Mouse (Mus musculus) embryonic facial prominence, embryonic 14.5 days (tissue): ENCODE data around the gene Crispld2. TPM values are rescaled to one million over a fixed set of nuclear protein-coding genes. Genes with fewer than 3 reads are reported as not detected.

Source experiments
- ATAC-seq: fragments of 200-750 bp; cut with Nextera tagmentation; 2 replicates; pipeline ENCODE4 v1.8.0; 2017; ENCODE audit warnings: low read depth, moderate number of reproducible peaks, moderate TSS enrichment
- DNase-seq: peaks from one replicate; pipeline ENCODE4 v3.0.0-alpha.2; 2015; ENCODE audit warnings: low spot score
- H3K27ac ChIP-seq: fragments of 300-500 bp; sonication (generic); replicated peaks from 2 replicates; pipeline ENCODE4 v1.5.1; 2014; ENCODE audit warnings: low read depth, mild to moderate bottlenecking, low read length, moderate library complexity
- H3K27me3 ChIP-seq: fragments of 300-500 bp; sonication (generic); replicated peaks from 2 replicates; pipeline ENCODE4 v1.6.1; 2014; ENCODE audit warnings: low read length; ENCODE audit not compliant: control insufficient read depth, insufficient read depth
- H3K36me3 ChIP-seq: fragments of 300-500 bp; sonication (generic); 2 replicates; pipeline ENCODE4 v1.6.1; 2014; ENCODE audit warnings: low read length, mixed read lengths; ENCODE audit not compliant: control insufficient read depth, insufficient read depth
- H3K4me1 ChIP-seq: fragments of 300-500 bp; sonication (generic); 2 replicates; pipeline ENCODE4 v1.6.1; 2014; ENCODE audit warnings: antibody characterized with exemption, low read length; ENCODE audit not compliant: control insufficient read depth, insufficient read depth
- H3K4me2 ChIP-seq: fragments of 300-500 bp; sonication (generic); 2 replicates; pipeline ENCODE4 v1.6.1; 2014; ENCODE audit warnings: low read depth, mild to moderate bottlenecking, low read length, moderate library complexity, mixed read lengths
- H3K4me3 ChIP-seq: fragments of 300-500 bp; sonication (generic); 2 replicates; pipeline ENCODE4 v1.5.1; 2014; ENCODE audit warnings: low read depth, mild to moderate bottlenecking, low read length
- H3K9ac ChIP-seq: fragments of 300-500 bp; sonication (generic); 2 replicates; pipeline ENCODE4 v1.6.1; 2014; ENCODE audit warnings: low read depth, mild to moderate bottlenecking, low read length, moderate library complexity, mixed read lengths
- H3K9me3 ChIP-seq: fragments of 300-500 bp; sonication (generic); 2 replicates; pipeline ENCODE4 v1.6.1; 2016; ENCODE audit warnings: low read length; ENCODE audit not compliant: control insufficient read depth
- WGBS: fragments of 180-500 bp; shearing (Covaris S2); extraction: QIAGEN DNeasy Blood & Tissue Kit; methylation state at CpG from one replicate; pipeline ENCODE4 v1.1.7; 2014; 5-methylcytosine and 5-hydroxymethylcytosine counted together
- polyA plus RNA-seq: library from polyadenylated mRNA; unstranded; fragments of >200 nt; fragmentation: Nextera tagmentation; extraction: Ambion mirVana; gene quantifications from 2 replicates; pipeline ENCODE4 v1.2.1, GENCODE M21; 2014

Crispld2 gene
- polyA plus RNA-seq, 1 experiment from 2014 or later, result 5.6 TPM

DNA sequence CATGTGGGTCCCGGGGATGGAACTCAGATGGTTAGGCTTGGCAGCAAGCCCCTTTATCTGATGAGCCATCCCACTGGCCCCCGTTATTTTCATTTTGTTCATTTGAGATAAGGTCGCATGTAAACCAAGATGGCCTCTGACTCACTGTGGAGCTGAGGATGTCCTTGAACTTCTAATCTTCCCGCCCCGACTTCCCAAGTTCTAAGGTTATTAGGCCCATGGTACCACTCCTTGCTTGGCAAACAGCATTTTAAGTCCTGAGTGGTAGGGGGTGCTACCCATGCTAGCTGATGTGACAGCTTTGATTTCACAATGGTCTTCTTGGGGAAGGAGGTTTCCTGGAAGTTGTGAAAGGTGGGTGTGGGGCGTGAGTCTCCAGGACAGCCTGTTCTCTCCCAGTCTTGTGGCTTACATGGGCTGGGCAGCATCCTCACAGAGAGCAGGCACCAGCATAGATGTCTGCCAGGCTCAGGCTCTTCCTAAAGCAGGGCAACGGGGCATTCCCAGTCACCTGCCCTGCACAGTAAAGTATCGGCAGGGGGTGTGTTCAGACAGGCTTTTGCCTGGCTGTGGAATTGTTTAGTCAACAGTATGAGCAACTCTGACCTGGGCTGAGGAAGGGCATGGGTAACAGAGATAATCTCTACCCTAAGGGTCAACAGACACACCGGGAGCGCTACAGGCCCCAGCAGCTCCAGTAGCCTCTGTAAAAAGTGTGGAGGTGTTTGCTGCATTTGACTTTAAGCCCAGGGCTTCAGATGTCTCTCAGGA, 50.5 kb downstream of the Crispld2 start:
- no peak for ATAC-seq
- Histone ChIP-seq H3K9ac (no peak overlapping the region), H3K4me2 (no peak overlapping the region), H3K27me3 (no peaks in the 10 kb centered on the region), H3K27ac (no peak overlapping the region), H3K9me3 (no peaks in the 10 kb centered on the region), H3K4me1 (peaks cover 16% of the 10 kb centered on the region), H3K36me3 (no peaks in the 10 kb centered on the region), H3K4me3 (no peak overlapping the region)
- 74% methylated on average over 10 of the region's 10 CpGs for WGBS
- no peak for DNase-seq

DNA sequence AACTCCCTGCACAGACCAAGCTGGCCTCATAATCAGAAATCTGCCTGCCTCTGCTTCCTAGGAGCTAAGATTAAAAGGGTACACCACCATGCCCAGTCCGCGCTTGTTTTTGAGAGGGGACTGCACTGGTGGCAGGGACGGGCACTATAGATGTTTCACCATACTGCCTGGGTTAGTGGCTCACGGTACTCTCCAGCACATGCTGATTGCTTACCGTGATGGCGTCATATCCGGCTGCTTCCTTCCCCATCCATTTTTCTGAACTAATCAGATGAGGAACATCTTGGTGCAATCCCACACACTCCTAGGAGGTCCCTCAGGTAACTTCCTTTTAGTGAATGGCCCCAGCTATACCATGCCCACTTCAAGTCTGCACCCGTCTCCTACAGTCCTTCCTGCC, 52.7 kb downstream of the Crispld2 start:
- DNase-seq, result no peak
- H3K4me3 ChIP-seq, result no peak overlapping the region
- H3K9ac ChIP-seq, result no peak overlapping the region
- H3K4me1 ChIP-seq, result peaks cover 18% of the 10 kb centered on the region
- ATAC-seq, result no peak
- H3K9me3 ChIP-seq, result no peaks in the 10 kb centered on the region
- 88% methylated on average over 8 of the region's 8 CpGs for WGBS
- no peaks in the 10 kb centered on the region for H3K27me3 ChIP-seq
- no peaks in the 10 kb centered on the region for H3K36me3 ChIP-seq
- H3K4me2 ChIP-seq, result no peak overlapping the region
- no peak overlapping the region for H3K27ac ChIP-seq

DNA sequence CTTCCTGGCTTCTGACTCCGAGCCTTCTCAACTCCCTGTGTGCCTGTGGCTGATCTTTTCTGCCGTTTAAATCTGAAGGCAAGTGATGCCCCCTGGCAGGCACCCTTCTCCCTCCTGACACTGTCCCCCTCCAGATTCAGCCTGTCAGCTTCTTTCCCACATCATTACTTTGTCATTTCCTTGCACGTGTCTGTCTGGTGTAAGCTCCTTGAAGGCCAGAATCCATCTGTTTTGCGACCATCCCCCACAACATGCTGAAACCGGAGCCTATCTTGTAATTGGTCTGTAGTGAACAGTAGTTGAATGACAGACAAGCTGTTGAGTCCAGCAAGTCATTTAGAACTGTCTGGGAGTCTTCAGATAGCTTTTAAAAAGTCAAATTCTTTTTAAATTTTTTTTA, 53.2 kb downstream of the Crispld2 start:
- H3K27ac ChIP-seq, result no peak overlapping the region
- DNase-seq (peak; percentile 26), ATAC-seq (no peak)
- no peaks in the 10 kb centered on the region for H3K27me3 ChIP-seq
- H3K36me3 ChIP-seq, result no peaks in the 10 kb centered on the region
- no peak overlapping the region for H3K9ac ChIP-seq
- WGBS, result 21% methylated on average over 5 of the region's 5 CpGs
- no peaks in the 10 kb centered on the region for H3K9me3 ChIP-seq
- peaks cover 20% of the 10 kb centered on the region for H3K4me1 ChIP-seq
- H3K4me3 ChIP-seq, result no peak overlapping the region
- no peak overlapping the region for H3K4me2 ChIP-seq

DNA sequence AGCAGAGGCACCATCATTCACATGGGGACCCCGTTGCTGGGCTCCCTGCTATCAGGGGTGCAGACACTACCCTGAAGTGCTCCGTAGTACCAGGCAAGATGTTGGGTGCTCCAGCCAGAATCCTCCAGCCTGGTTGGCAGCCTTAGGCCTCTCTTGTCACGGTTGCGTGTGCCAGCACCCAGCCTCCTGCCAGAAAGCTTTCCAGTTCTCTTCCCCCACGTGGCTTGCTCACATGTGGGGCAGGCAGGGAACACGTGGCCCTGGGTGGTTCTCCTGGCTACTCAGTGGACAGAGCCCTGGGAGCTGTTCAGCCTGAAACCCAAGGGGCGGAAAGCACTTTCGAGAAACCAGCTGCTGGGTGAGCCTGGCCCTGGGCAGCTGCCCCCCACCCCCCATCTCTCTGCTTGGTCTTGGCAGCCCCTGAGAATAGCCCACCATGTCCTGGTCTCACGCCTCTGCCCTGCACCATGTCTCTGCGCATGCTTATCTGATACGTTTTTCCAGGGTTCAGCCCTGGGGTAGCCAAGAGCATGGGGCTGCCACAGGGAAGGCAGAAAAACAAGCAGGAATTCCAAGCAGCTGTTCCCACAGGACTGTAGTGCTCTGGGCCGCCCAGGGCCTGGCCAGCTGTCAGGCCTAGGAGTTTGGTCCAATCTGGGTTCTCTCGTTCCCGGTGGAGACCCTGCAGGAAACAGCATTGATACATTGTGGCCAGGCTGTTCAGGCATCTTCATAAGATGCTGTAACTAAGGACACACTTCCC, 54.2 kb downstream of the Crispld2 start:
- Histone ChIP-seq H3K4me1 (peaks cover 24% of the 10 kb centered on the region), H3K27me3 (no peaks in the 10 kb centered on the region), H3K4me2 (no peak overlapping the region), H3K9ac (no peak overlapping the region), H3K36me3 (no peaks in the 10 kb centered on the region), H3K27ac (peak overlapping the region; percentile 61), H3K4me3 (no peak overlapping the region), H3K9me3 (no peaks in the 10 kb centered on the region)
- ATAC-seq (peak; percentile 88), DNase-seq (peak; percentile 80)
- WGBS, result 41% methylated on average over 14 of the region's 14 CpGs

DNA sequence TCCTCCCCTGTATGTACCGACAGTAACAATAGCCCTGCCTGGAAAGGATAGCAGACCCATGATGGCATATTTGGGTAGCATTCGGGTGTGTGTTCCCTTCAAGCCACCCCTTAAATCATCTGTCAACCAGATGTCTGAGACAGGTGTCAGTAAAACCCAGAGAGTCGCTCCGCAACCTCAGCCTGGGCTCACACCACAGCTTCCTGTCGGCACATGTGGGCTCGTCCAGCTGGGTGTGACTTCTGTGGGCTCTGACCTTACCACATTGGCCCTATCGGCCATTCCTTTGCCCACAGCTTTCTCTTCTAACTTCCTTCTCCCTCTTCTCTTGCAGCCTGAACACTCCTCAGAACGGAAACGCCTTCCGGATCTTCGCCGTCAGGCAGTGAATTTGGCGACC, 57.7 kb downstream of the Crispld2 start:
- Histone ChIP-seq H3K36me3 (no peaks in the 10 kb centered on the region), H3K4me1 (peaks cover 30% of the 10 kb centered on the region), H3K9me3 (no peaks in the 10 kb centered on the region), H3K27me3 (no peaks in the 10 kb centered on the region), H3K4me2 (no peak overlapping the region), H3K9ac (no peak overlapping the region), H3K27ac (no peak overlapping the region), H3K4me3 (no peak overlapping the region)
- no peak for DNase-seq
- ATAC-seq, result no peak
- WGBS, result 64% methylated on average over 13 of the region's 13 CpGs

DNA sequence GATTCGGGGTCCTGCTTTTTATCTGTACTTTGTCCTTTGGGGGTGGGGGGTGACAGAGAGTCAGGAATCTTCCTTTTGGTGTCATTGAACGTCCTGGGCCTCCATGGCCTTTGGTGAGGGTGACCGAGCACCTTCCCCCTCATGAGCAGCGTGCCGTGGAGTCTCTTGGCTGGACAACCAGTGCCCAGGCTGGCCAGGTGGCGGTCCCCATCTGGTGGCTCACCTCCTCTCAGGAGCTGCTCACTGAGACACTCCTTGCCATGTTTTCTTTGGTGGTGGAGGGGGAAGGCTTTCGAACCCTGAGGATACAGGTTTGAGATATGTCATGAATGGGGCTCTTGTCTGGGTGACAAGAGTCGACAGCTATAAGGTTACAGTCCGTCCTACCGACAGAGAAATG, 58.1 kb downstream of the Crispld2 start:
- ATAC-seq (no peak), DNase-seq (no peak)
- 65% methylated on average over 10 of the region's 10 CpGs for WGBS

DNA sequence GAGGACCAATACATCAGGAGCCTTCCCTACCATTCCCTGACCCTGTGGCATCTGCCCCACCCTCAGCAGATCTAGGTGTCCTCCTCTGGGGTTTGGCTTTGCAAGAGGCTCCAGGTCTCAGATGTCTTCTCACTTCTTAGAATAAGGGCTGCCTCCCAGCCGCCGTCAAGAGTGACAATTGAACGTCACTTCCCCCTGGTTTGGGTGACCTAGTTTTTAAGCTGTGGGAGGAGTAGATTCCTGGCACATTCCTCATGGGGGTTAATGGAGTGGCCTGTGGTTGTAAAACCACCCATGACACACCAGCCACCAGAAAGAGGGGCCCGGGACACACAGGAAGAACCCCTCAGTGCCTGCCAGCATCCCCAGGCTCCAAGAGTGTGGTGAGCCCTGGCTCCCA, 58.8 kb downstream of the Crispld2 start:
- WGBS, result 56% methylated on average over 4 of the region's 4 CpGs
- Histone ChIP-seq H3K9me3 (no peaks in the 10 kb centered on the region), H3K36me3 (no peaks in the 10 kb centered on the region), H3K27ac (no peak overlapping the region), H3K4me3 (no peak overlapping the region), H3K27me3 (no peaks in the 10 kb centered on the region), H3K4me2 (no peak overlapping the region), H3K4me1 (peaks cover 27% of the 10 kb centered on the region), H3K9ac (no peak overlapping the region)
- ATAC-seq (0 out of 2 replicates have a peak, but pooled peaks have one; percentile 11), DNase-seq (peak; percentile 46)

More for the DNA sequence above, 58.1 kb downstream of the Crispld2 start:
- no peak overlapping the region for H3K4me3 ChIP-seq
- no peak overlapping the region for H3K9ac ChIP-seq
- H3K36me3 ChIP-seq, result no peaks in the 10 kb centered on the region
- H3K27me3 ChIP-seq, result no peaks in the 10 kb centered on the region
- H3K4me1 ChIP-seq, result peaks cover 30% of the 10 kb centered on the region
- no peak overlapping the region for H3K27ac ChIP-seq
- H3K9me3 ChIP-seq, result no peaks in the 10 kb centered on the region
- H3K4me2 ChIP-seq, result no peak overlapping the region

DNA sequence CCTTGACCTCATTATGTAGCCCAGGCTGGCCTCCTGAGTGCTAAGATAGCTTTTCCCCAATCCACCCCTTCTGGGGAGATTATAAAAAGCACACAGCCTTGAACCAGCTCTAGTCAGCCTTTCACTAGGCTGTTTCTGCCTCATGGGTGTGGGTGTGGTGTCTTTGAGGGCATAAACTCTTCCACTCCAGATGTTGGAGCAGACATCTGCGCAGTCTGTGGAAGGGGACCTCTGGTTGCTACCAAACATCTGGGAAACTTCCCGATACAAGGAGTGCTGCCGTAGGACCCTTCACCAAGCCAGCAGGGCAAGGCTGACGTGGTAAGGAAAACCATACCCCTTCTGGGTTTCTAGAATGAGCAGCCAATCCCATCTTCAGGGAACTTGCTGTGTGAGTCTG, 59.7 kb downstream of the Crispld2 start:
- no peak overlapping the region; the same call in 1 of the 2 replicates for H3K27ac ChIP-seq

More for the DNA sequence above, 59.7 kb downstream of the Crispld2 start:
- Histone ChIP-seq H3K4me1 (peaks cover 18% of the 10 kb centered on the region), H3K9ac (no peak overlapping the region), H3K4me2 (no peak overlapping the region), H3K4me3 (no peak overlapping the region), H3K27me3 (no peaks in the 10 kb centered on the region), H3K9me3 (no peaks in the 10 kb centered on the region), H3K36me3 (no peaks in the 10 kb centered on the region)
- DNase-seq (peak; percentile 32), ATAC-seq (no peak)
- 58% methylated on average over 4 of the region's 4 CpGs for WGBS
